Mouse (Mus musculus): ENCODE data around the gene Gh.

Gene Gh

GRCm38 (mm10) chr11:106269060-106269431, 32.6 kb downstream of the Gh start:
- no peak for DNase-seq (ENCODE audit: low read depth, low spot score)

- DNase-seq (ENCODE audit: low read depth, low spot score), result no peak
Measured at GRCm38 (mm10) chr11:106268326-106269059, 33.2 kb downstream of the Gh start.

- DNase-seq (ENCODE audit: low read depth, low spot score), result no peak
Measured at GRCm38 (mm10) chr11:106267871-106268270, 33.8 kb downstream of the Gh start.

- DNase-seq (ENCODE audit: low read depth, low spot score), result no peak
Measured at GRCm38 (mm10) chr11:106267311-106267852, 34.3 kb downstream of the Gh start.

GRCm38 (mm10) chr11:106266431-106266830, 35.2 kb downstream of the Gh start:
- DNase-seq (ENCODE audit: low read depth, low spot score), result no peak

- no peak for DNase-seq (ENCODE audit: low read depth, low spot score)
Measured at GRCm38 (mm10) chr11:106265570-106265969, 36.1 kb downstream of the Gh start.

- DNase-seq (ENCODE audit: low read depth, low spot score), result no peak
Measured at GRCm38 (mm10) chr11:106264988-106265387, 36.7 kb downstream of the Gh start.

GRCm38 (mm10) chr11:106263963-106264362, 37.7 kb downstream of the Gh start:
- no peak for DNase-seq (ENCODE audit: low read depth, low spot score)

- no peak for DNase-seq (ENCODE audit: low read depth, low spot score)
Measured at GRCm38 (mm10) chr11:106260826-106261450, 40.7 kb downstream of the Gh start.

GRCm38 (mm10) chr11:106256775-106257174, 44.9 kb downstream of the Gh start:
- no peak for DNase-seq (ENCODE audit: low read depth, low spot score)

GRCm38 (mm10) chr11:106255685-106256451, 45.8 kb downstream of the Gh start, which contains the start of the genes Ftsj3 and Psmc5:
Ftsj3 (minus strand) TSS chr11:106256079.
Psmc5 (plus strand) TSS chr11:106256154.
- peak; percentile 97 for DNase-seq (ENCODE audit: low read depth, low spot score)

- DNase-seq (ENCODE audit: low read depth, low spot score), result no peak
Measured at GRCm38 (mm10) chr11:106255174-106255573, 46.5 kb downstream of the Gh start.

- no peak for DNase-seq (ENCODE audit: low read depth, low spot score)
Measured at GRCm38 (mm10) chr11:106254767-106255166, 46.9 kb downstream of the Gh start.
